Mouse (Mus musculus): ENCODE results near the gene H2-T22. TPM values are rescaled to one million over a fixed set of nuclear protein-coding genes. Genes with fewer than 3 reads are reported as not detected.
"Not testable (repeated sequence)": the region's sequence is repeated elsewhere in the genome, so short reads cannot be mapped to it uniquely, and the experiment has no call there.

Gene H2-T22
- polyA plus RNA-seq, 1 experiment from 2014 or later = 14.0 TPM

DNA sequence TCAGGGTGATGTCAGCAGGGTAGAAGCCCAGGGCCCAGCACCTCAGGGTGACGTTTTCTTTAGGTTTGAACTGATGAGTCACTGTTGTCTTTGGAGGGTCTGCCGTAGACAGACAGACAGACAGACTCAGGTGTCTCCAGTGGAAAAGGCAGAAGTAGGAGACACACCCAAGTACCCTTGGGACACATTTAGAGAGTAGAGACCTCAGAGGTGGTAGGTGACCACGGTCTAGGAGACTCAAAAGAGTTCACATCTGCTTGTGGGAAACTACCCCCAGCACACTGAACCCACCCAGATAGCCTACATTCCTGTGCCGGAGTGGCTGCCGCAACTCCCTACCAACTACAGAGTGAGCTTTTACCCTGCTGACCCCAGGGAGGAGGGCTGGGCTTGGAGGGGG is 27.6 kb downstream of the H2-T22 start:
- H3K36me3 ChIP-seq = peaks cover 19% of the 10 kb centered on the region
- no peak overlapping the region for H3K9ac ChIP-seq (replicated peaks)
- no peak overlapping the region for H3K4me3 ChIP-seq (replicated peaks)
- H3K9me3 ChIP-seq = no peaks in the 10 kb centered on the region
- no peaks in the 10 kb centered on the region for H3K4me1 ChIP-seq (replicated peaks)
- H3K27ac ChIP-seq = no peak overlapping the region
- H3K27me3 ChIP-seq = no peaks in the 10 kb centered on the region
- 91% methylated on average over 5 of the region's 5 CpGs for WGBS
- ATAC-seq (ENCODE audit: insufficient number of reproducible peaks, insufficient read depth, low FRiP score, low TSS enrichment, low read depth) = no peak
- H3K4me2 ChIP-seq = no peak overlapping the region

DNA sequence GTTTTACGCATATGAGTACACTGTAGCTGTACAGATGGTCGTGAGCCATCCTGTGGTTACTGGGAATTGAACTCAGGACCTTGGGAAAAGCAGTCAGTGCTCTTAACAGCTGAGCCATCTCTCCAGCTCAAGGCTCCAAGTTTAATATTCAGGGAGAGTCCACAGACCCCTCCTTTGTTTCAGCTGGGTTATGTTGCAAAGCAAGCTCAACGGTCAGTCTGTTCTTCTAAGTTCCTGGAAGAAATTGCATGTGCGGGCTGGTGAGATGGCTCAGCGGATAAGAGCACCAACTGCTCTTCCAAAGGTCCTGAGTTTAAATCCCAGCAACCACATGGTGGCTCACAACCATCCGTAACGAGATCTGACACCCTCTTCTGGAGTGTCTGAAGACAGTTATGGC is 38.1 kb downstream of the H2-T22 start:
- H3K4me3 ChIP-seq (replicated peaks); H3K36me3 ChIP-seq; H3K4me1 ChIP-seq (replicated peaks); H3K9me3 ChIP-seq; H3K4me2 ChIP-seq; H3K9ac ChIP-seq (replicated peaks); H3K27ac ChIP-seq; H3K27me3 ChIP-seq; ATAC-seq (ENCODE audit: insufficient number of reproducible peaks, insufficient read depth, low FRiP score, low TSS enrichment, low read depth): not testable (repeated sequence)
- 95% methylated on average over 7 of the region's 7 CpGs for WGBS

DNA sequence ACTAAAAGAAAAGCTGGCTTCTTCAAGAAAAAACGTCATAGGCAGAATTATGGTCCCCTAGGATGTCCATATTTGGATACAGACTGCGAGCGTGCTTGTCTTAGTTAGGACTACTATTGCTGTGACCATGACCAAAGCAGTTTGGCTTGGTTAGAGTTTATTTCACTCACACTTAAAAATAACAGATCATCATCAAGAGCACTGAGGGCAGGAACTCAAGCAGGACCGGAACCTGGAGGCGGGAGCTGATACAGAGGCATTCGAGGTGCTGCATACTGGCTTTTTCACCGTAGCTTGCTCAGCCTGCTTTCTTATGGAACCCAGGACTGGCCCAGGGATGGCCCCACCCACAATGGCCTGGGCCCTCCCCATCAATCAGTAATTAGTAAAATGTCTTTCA is 39.2 kb downstream of the H2-T22 start:
- WGBS = 95% methylated on average over 7 of the region's 7 CpGs
- H3K4me3 ChIP-seq (replicated peaks) = no peak overlapping the region

DNA sequence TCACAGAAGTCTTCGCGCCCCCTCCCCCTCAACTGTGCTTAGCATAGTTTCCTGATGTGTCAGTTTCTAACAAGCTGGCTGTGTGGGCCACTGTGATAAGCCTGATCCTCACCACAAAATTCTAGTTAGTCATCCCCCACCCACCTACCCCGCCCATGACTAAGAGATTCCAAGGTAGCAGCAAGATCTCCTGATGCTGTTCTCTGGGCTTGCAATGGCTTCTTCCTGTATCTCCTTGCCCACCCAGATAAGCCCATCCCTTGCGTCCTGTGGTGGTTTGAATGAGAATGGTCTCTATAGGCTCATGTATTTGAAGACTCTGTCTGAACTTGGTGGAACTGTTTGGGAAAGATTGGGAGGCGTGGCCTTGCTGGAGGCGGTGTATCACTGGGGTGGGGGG is 40.6 kb downstream of the H2-T22 start:
- Histone ChIP-seq H3K4me2 (no peak overlapping the region), H3K9me3 (0 out of 2 replicates have a peak, but pooled peaks cover 4% of the 10 kb centered on the region), H3K9ac (replicated peaks) (no peak overlapping the region), H3K27ac (no peak overlapping the region), H3K27me3 (no peaks in the 10 kb centered on the region), H3K36me3 (peaks cover 5% of the 10 kb centered on the region; the same call in 1 of the 2 replicates), H3K4me1 (replicated peaks) (0 out of 2 replicates have a peak, but pooled peaks cover 5% of the 10 kb centered on the region), H3K4me3 (replicated peaks) (no peak overlapping the region)
- ATAC-seq (ENCODE audit: insufficient number of reproducible peaks, insufficient read depth, low FRiP score, low TSS enrichment, low read depth) = no peak
- 96% methylated on average over 6 of the region's 6 CpGs for WGBS

More for the DNA sequence above, 39.2 kb downstream of the H2-T22 start:
- Histone ChIP-seq H3K9ac (replicated peaks) (no peak overlapping the region), H3K36me3 (peaks cover 5% of the 10 kb centered on the region; the same call in 1 of the 2 replicates), H3K4me2 (no peak overlapping the region), H3K27me3 (no peaks in the 10 kb centered on the region), H3K27ac (no peak overlapping the region), H3K9me3 (0 out of 2 replicates have a peak, but pooled peaks cover 4% of the 10 kb centered on the region), H3K4me1 (replicated peaks) (no peaks in the 10 kb centered on the region)
- no peak for ATAC-seq (ENCODE audit: insufficient number of reproducible peaks, insufficient read depth, low FRiP score, low TSS enrichment, low read depth)

DNA sequence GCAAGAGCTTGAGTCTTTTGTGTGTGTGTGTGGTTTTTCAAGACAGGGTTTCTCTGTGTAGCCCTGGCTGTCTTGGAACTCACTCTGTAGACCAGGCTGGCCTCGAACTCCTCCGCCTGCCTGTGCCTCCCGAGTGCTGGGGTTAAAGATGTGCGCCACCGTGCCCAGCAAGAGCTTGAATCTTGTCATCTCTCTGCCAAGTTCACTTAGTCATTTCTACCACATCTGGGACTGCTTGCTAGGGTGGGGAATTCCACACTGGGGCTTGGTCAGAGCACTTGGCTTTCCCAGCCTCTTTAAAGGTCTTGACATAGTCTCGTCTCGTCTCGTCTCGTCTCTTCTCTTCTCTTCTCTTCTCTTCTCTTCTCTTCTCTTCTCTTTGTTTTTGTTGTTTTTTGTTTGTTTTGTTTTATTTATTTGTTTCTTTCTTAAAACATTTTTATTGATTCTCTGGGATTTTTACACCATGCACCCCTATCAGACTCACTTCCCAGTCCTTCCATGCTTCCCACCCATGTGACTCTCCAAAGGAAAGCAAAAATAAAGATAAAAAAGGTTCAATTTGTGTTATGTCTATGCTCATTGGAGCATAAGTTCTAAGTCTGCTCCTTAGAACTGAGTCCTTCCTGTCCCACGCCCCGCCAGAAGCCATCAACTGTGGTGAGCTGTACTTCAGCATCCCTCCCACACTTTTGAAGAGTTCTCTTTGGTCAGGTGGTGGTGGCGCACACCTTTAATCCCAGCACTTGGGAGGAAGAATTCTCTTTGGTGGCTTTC is 41.2 kb downstream of the H2-T22 start:
- Histone ChIP-seq H3K4me2 (no peak overlapping the region), H3K4me1 (replicated peaks) (0 out of 2 replicates have a peak, but pooled peaks cover 5% of the 10 kb centered on the region), H3K36me3 (peaks cover 5% of the 10 kb centered on the region; the same call in 1 of the 2 replicates), H3K4me3 (replicated peaks) (no peak overlapping the region), H3K9me3 (no peaks in the 10 kb centered on the region), H3K27me3 (no peaks in the 10 kb centered on the region), H3K9ac (replicated peaks) (no peak overlapping the region), H3K27ac (no peak overlapping the region)
- WGBS = 97% methylated on average over 12 of the region's 12 CpGs
- no peak for ATAC-seq (ENCODE audit: insufficient number of reproducible peaks, insufficient read depth, low FRiP score, low TSS enrichment, low read depth)

DNA sequence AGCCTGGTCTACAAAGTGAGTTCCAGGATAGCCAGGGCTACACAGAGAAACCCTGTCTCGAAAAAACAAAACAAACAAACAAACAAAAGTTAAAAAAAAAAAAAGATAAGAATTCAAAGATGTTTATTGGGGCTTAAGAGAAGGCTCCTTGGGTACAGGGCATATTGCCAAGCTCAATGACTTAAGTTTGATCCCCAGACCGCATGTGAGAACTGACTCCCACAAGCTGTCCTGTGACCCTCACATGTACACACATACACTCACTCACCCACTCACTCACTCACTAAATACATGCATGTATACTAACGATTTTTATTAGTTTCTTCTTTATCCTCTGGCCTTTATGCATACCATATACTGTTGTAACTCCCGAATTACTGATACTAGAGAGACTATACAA is 42.2 kb downstream of the H2-T22 start:
- no peaks in the 10 kb centered on the region for H3K27me3 ChIP-seq
- no peaks in the 10 kb centered on the region for H3K36me3 ChIP-seq
- H3K9me3 ChIP-seq = no peaks in the 10 kb centered on the region
- H3K4me2 ChIP-seq = no peak overlapping the region
- H3K27ac ChIP-seq = no peak overlapping the region
- H3K4me3 ChIP-seq (replicated peaks) = no peak overlapping the region
- no peak overlapping the region for H3K9ac ChIP-seq (replicated peaks)
- ATAC-seq (ENCODE audit: insufficient number of reproducible peaks, insufficient read depth, low FRiP score, low TSS enrichment, low read depth) = no peak
- H3K4me1 ChIP-seq (replicated peaks) = peaks cover 8% of the 10 kb centered on the region
- WGBS = 88% methylated on average over 4 of the region's 4 CpGs

DNA sequence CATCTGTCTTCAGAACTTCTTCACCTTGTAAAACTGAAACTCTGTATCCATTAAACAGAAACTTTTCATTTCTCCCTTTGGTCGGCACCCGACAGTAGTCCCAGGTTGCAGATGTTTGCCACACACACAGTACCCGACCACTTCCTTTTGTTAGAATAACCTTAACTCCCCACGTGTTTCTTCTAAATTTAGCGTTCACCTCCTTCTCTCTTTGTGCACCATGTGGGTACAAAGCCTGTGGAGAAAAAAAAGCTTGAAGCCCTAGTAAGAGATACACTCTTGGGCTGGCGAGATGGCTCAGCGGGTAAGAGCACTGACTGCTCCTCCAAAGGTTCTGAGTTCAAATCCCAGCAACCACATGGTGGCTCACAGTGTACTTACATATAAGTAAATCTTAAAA is 43.2 kb downstream of the H2-T22 start:
- Histone ChIP-seq H3K27ac (no peak overlapping the region), H3K36me3 (no peaks in the 10 kb centered on the region), H3K9ac (replicated peaks) (no peak overlapping the region), H3K4me2 (no peak overlapping the region), H3K4me3 (replicated peaks) (no peak overlapping the region), H3K4me1 (replicated peaks) (peaks cover 14% of the 10 kb centered on the region), H3K9me3 (no peaks in the 10 kb centered on the region), H3K27me3 (no peaks in the 10 kb centered on the region)
- 89% methylated on average over 7 of the region's 7 CpGs for WGBS
- no peak for ATAC-seq (ENCODE audit: insufficient number of reproducible peaks, insufficient read depth, low FRiP score, low TSS enrichment, low read depth)

DNA sequence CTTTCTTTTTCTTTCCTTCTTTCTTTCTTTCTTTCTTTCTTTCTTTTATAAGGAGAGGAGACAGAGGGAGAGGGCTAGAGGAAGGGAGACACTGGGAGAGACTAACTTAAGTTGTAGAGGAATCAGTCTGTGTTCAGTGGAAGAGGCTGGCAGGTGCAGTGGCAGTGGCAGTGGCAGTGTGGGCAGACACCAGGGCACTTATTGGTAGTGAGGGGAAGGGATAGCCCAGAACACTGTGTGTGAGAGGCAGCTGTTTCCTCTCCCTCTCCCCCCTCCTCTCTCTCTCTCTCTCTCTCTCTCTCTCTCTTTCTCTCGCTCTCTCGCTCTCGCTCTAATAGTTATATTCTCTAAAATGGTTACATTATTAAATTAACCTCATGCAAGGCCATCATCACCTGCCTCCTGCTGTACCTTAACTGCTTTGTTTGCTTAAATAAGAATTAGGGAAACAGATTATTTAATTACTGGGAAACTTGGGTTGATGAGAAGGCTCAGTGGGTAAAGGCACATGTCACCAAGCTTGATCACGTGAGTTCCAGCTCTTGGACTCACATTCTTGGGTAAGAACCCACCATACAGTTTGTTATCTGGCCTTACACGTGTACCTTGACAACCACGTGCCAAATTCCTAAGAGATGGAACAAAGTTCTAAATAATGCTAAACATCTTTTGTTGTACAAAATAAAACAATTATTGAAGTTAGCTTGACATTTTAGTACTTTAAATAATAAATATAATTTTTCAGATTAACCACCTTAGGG is 43.8 kb downstream of the H2-T22 start:
- Histone ChIP-seq H3K9ac (replicated peaks) (no peak overlapping the region), H3K27me3 (no peaks in the 10 kb centered on the region), H3K4me3 (replicated peaks) (no peak overlapping the region), H3K27ac (no peak overlapping the region), H3K36me3 (no peaks in the 10 kb centered on the region), H3K4me2 (no peak overlapping the region), H3K4me1 (replicated peaks) (peaks cover 14% of the 10 kb centered on the region), H3K9me3 (no peaks in the 10 kb centered on the region)
- 92% methylated on average over 6 of the region's 6 CpGs for WGBS
- ATAC-seq (ENCODE audit: insufficient number of reproducible peaks, insufficient read depth, low FRiP score, low TSS enrichment, low read depth) = no peak

DNA sequence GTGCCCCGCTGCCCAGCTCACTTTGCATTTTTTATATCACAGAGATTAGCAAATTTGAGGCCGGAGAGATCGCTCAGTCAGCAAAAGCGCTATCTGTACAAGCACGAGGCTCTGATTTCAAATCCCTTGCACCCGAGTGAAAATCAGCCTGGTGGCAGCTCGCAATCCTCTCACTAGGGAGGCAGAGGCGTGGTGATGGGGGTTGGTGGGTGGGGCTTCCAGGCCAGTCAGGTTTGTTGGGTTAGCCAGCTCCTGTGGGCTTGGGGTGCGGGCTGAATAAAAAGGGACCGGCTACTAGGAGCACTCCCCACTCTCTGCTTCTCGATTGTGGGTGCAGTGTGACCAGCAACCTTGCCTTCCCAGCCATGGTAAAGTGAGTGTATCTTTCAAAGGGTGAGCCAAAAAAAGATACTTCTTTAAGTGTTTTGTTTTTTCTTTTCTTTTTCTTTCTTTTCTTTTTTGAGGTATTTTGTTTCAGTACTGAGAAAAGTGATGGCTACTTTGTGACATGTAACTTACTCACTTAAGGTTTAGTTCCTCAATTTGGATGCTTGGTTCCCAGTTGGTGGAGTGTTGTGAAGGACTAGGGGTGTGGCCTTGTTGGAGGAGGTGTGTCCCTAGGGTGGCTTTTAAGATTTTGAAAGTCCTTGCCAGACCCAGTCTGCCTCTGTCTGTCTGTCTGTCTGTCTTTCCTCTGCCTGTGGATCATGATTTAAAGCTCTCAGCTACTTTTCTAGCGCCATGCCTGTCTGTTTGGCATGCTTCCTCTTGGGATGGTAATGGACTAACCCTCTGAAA is 44.6 kb downstream of the H2-T22 start:
- WGBS = 57% methylated on average over 12 of the region's 12 CpGs
- Histone ChIP-seq H3K36me3 (no peaks in the 10 kb centered on the region), H3K4me2 (no peak overlapping the region; the same call in 1 of the 2 replicates), H3K4me3 (replicated peaks) (no peak overlapping the region), H3K9ac (replicated peaks) (no peak overlapping the region), H3K4me1 (replicated peaks) (peaks cover 14% of the 10 kb centered on the region), H3K27ac (no peak overlapping the region), H3K27me3 (no peaks in the 10 kb centered on the region), H3K9me3 (no peaks in the 10 kb centered on the region)
- ATAC-seq (ENCODE audit: insufficient number of reproducible peaks, insufficient read depth, low FRiP score, low TSS enrichment, low read depth) = no peak

DNA sequence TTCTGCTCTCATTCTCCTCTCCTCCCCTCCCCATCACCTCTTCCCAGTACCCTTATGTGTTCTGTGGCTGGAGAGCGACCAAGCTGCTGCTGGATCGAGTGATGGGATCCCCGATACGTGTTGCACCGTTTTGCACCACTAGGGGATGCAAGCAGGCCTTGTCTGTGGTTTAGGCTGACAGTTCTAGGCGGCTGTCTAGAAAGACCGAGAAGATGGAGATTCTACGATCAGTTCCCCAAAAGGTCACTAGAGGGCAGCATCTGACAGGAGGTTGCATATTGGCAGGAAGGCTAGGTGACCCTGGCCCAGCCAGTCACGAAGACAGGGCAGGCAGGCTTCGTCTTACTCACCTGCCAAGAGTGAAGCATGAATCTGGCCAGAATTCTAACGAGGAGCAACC is 45.6 kb downstream of the H2-T22 start:
- peak; percentile 32; the same call in 1 of the 2 replicates for ATAC-seq (ENCODE audit: insufficient number of reproducible peaks, insufficient read depth, low FRiP score, low TSS enrichment, low read depth)
- WGBS = 5% methylated on average over 11 of the region's 11 CpGs
- Histone ChIP-seq H3K4me3 (replicated peaks) (no peak overlapping the region), H3K27me3 (no peaks in the 10 kb centered on the region), H3K27ac (no peak overlapping the region), H3K4me1 (replicated peaks) (peaks cover 14% of the 10 kb centered on the region), H3K4me2 (no peak overlapping the region), H3K9me3 (no peaks in the 10 kb centered on the region), H3K9ac (replicated peaks) (no peak overlapping the region), H3K36me3 (no peaks in the 10 kb centered on the region)

DNA sequence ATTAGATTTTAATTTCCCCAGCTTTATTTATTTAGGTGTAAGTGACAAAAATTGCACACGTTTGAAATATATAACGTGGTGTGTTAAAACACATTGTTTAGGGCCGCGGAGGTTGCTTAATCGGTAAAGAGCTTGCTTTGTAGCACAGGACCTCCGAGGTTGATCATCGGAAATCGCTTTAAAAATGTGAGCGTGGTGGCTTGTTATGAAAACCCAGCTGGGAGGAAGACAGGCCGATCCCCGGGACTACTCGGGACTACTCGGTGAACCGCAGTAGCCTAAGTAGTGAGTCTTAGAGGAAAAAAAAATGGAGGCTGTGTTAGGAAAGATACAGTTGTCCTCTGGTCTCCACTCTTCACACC is 47.7 kb downstream of the H2-T22 start:
- Histone ChIP-seq H3K9ac (replicated peaks) (peak overlapping the region; percentile 71), H3K4me3 (replicated peaks) (peak overlapping the region; percentile 60), H3K36me3 (0 out of 2 replicates have a peak, but pooled peaks cover 1% of the 10 kb centered on the region), H3K9me3 (no peaks in the 10 kb centered on the region), H3K4me2 (peak overlapping the region; percentile 76), H3K4me1 (replicated peaks) (peaks cover 14% of the 10 kb centered on the region), H3K27ac (no peak overlapping the region), H3K27me3 (no peaks in the 10 kb centered on the region)
- WGBS = 3% methylated on average over 14 of the region's 14 CpGs
- ATAC-seq (ENCODE audit: insufficient number of reproducible peaks, insufficient read depth, low FRiP score, low TSS enrichment, low read depth) = no peak

Measured in limb, embryonic 12.5 days (tissue).